In genomic region chr7:39588471-39589041, GRCm38 (mm10) we compare ENCODE assay signal across 7 mouse cellular contexts.
A peak's percentile ranks its signal among the peaks of the same experiment; 100 is the strongest.
DNase-seq lines count a peak whose midpoint lies in the region; ATAC-seq and TF ChIP-seq lines count a peak whose summit lies in the region.
"Not testable (repeated sequence)": the region's sequence is repeated elsewhere in the genome, so short reads cannot be mapped to it uniquely, and the experiment has no call there.

No protein-coding gene starts in this region.

- H3K9me3 ChIP-seq in forebrain, embryonic 10.5 days; heart, embryonic 14.5 days (ENCODE audit: control insufficient read depth, low read length): not testable (repeated sequence)

- not testable (repeated sequence) for TF ChIP-seq CTCF in kidney, adult 2 months (conservative IDR thresholded peaks at IDR 0.05; ENCODE audit: insufficient read depth, insufficient read length, low read depth, low read length)

- H3K27me3 ChIP-seq in forebrain, embryonic 10.5 days (ENCODE audit: poor library complexity, severe bottlenecking), result peaks cover 16% of the 10 kb centered on the region
- not testable (repeated sequence) for H3K27me3 ChIP-seq in heart, embryonic 14.5 days (ENCODE audit: control insufficient read depth, insufficient read depth, low read length); kidney, adult 2 months (replicated peaks; ENCODE audit: control insufficient read depth, insufficient read depth, low read length)

- ATAC-seq in heart, embryonic 14.5 days (ENCODE audit: insufficient number of reproducible peaks, insufficient read depth, low FRiP score, low read depth), result peak; percentile 75

- H3K4me3 ChIP-seq in forebrain, embryonic 10.5 days, result peak overlapping the region; percentile 58
- peak overlapping the region; percentile 44 to 63 for H3K4me3 ChIP-seq in heart, embryonic 14.5 days (ENCODE audit: control insufficient read depth in 1 of 2, insufficient read depth in 1 of 2, low read depth in 1 of 2, low read length in 2 of 2)
- peak overlapping the region; percentile 35 for H3K4me3 ChIP-seq in kidney, adult 2 months (ENCODE audit: insufficient read depth, low read depth, low read length)

- TF ChIP-seq POLR2A in kidney, adult 2 months (IDR thresholded peaks at IDR 0.05; ENCODE audit: low read depth, low read length), result not testable (repeated sequence)

- intact Hi-C loops in left cerebral cortex, postnatal 36 days (cut with DNase I), result not testable (repeated sequence)

- peak overlapping the region; percentile 78; the same call in 1 of the 2 replicates for H3K27ac ChIP-seq in forebrain, embryonic 10.5 days
- H3K27ac ChIP-seq in heart, embryonic 14.5 days (replicated peaks in 1 of 2; ENCODE audit: control insufficient read depth in 1 of 2, insufficient read depth in 1 of 2, low read depth in 2 of 2, low read length in 2 of 2); kidney, adult 2 months (ENCODE audit: insufficient read depth, low read depth, low read length): not testable (repeated sequence)

- peak overlapping the region; percentile 66 for H3K9ac ChIP-seq in heart, embryonic 14.5 days (ENCODE audit: low read length)

- not testable (repeated sequence) for H3K4me1 ChIP-seq in forebrain, embryonic 10.5 days; heart, embryonic 14.5 days (ENCODE audit: control insufficient read depth in 2 of 2, insufficient read depth in 2 of 2, low read length in 2 of 2); kidney, adult 2 months (ENCODE audit: control insufficient read depth, insufficient read depth, low read length)

- DNase-seq in cerebellum, adult 11-12 months, result peak; percentile 64
- DNase-seq in forebrain, embryonic 10.5 days (ENCODE audit: extremely low spot score, low spot score), result peak; percentile 32
- peak; percentile 12 for DNase-seq in kidney, adult 2 months
- peak; percentile 43 to 45 for DNase-seq in left cerebral cortex, postnatal 36 days (ENCODE audit: low spot score in 2 of 2)
- DNase-seq in lung, postnatal 4 days, result peak; percentile 22 to 55
- DNase-seq in right cerebral cortex, adult 2 months (ENCODE audit: low spot score in 2 of 2), result peak; percentile 19 to 29

- WGBS in forebrain, embryonic 10.5 days, result under 1% methylated on average over 62 of the region's 62 CpGs
- 2% methylated on average over 49 of the region's 62 CpGs for WGBS in heart, embryonic 14.5 days
- 2% methylated on average over 54 of the region's 62 CpGs for WGBS in kidney, adult 2 months

- not testable (repeated sequence) for H3K36me3 ChIP-seq in forebrain, embryonic 10.5 days (replicated peaks); heart, embryonic 14.5 days (ENCODE audit: control insufficient read depth, insufficient read depth, low read length); kidney, adult 2 months (ENCODE audit: control insufficient read depth, insufficient read depth, low read length)

- peak overlapping the region; percentile 63 for H3K4me2 ChIP-seq in heart, embryonic 14.5 days (ENCODE audit: low read length)

Comparison
In these comparisons a context has a peak if more than half of its experiments do, and no peak if none do; other contexts are left out.
1. DNase-seq: peak in every context shown above with its lines; median percentile 64 in cerebellum, adult 11-12 months; 44 in left cerebral cortex, postnatal 36 days; 38 in lung, postnatal 4 days; 32 in forebrain, embryonic 10.5 days; 24 in right cerebral cortex, adult 2 months; 12 in kidney, adult 2 months.